Mouse (Mus musculus): ENCODE measurements around the gene Gm21425.
"Not testable (repeated sequence)": the region's sequence is repeated elsewhere in the genome, so short reads cannot be mapped to it uniquely, and the experiment has no call there.

Gene Gm21425

GRCm38 (mm10) chrY:13161668-13162067 is at the start of gene Gm21425:
Gene Gm21425, plus strand, starts transcription at chrY:13161968.
- not testable (repeated sequence) for DNase-seq (ENCODE audit: low spot score in 2 of 2)

- DNase-seq (ENCODE audit: low spot score in 2 of 2) = not testable (repeated sequence)
These were observed 28.4 kb upstream of the Gm21425 start, which contains the start of gene Gm21891 for GRCm38 (mm10) chrY:13133392-13133791. Gene Gm21891, minus strand, starts transcription at chrY:13133492.

Data from right cerebral cortex, postnatal 36 days (tissue).